Mouse (Mus musculus) MEL (cell line): Measurements from ENCODE around the gene Nol12.

Source experiments
- CTCF ChIP-seq, 3 experiments: IDR thresholded peaks in 2 of 3; conservative IDR thresholded peaks in 1 of 3; 2 replicates each; pipeline ENCODE4 v1.5.1; 2011 to 2012; ENCODE audit warnings: low read length in 3 of 3, low read depth in 2 of 3, mild to moderate bottlenecking in 2 of 3, improper control_type of control experiment in 1 of 3, inconsistent platforms in 1 of 3, mixed read lengths in 1 of 3, moderate library complexity in 1 of 3; ENCODE audit not compliant: control insufficient read depth in 1 of 3, insufficient read depth in 1 of 3, poor library complexity in 1 of 3, severe bottlenecking in 1 of 3
- EP300 ChIP-seq, 2 experiments: IDR thresholded peaks; 2 replicates each; pipeline ENCODE4 v1.6.1; 2011; ENCODE audit warnings: improper control_type of control experiment in 2 of 2, low read length in 2 of 2, low read depth in 1 of 2, mild to moderate bottlenecking in 1 of 2
- GATA1 ChIP-seq: IDR thresholded peaks from 2 replicates; pipeline ENCODE4 v1.6.1; 2011; ENCODE audit warnings: low read depth, low read length, improper control_type of control experiment
- MAX ChIP-seq: IDR thresholded peaks from 2 replicates; pipeline ENCODE4 v1.6.1; 2011; ENCODE audit warnings: low read length, improper control_type of control experiment
- POLR2A ChIP-seq, 2 experiments: IDR thresholded peaks; 2 replicates each; pipeline ENCODE4 v1.6.1; 2011 to 2012; ENCODE audit warnings: low read length in 2 of 2, mild to moderate bottlenecking in 2 of 2, control low read depth in 1 of 2, improper control_type of control experiment in 1 of 2, low read depth in 1 of 2, moderate library complexity in 1 of 2; ENCODE audit not compliant: control insufficient read depth in 1 of 2, insufficient read depth in 1 of 2, poor library complexity in 1 of 2
- TCF12 ChIP-seq: IDR thresholded peaks from 2 replicates; pipeline ENCODE4 v1.6.1; 2014; ENCODE audit warnings: low read depth, mild to moderate bottlenecking, inconsistent platforms, low read length, improper control_type of control experiment, moderate library complexity
- ZC3H11A ChIP-seq: IDR thresholded peaks from 2 replicates; pipeline ENCODE4 v1.6.1; 2012; ENCODE audit warnings: low read depth, mild to moderate bottlenecking, inconsistent platforms, low read length, improper control_type of control experiment

DNA sequence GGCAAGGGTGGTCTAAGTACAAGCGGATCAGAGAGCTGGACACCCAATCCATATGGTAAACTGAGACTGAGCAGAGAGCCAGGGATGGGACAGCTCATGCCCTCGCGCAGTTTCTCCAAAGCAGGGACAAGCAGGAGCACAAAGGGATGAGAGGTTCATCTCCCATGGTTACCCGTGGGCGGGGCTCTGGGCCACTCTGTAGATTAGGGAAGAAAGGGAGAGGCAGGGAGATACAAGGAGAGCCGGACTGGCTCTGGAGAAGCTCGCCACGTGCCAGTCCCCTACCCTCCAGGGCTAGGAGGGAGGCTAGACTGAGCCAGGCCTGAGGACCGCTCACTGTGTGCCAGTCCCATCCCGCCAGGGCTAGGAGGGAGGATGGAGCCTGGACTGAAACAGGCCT is 2.6 kb downstream of the Nol12 start:
- TF ChIP-seq GATA1 = no peak
- TF ChIP-seq CTCF (IDR thresholded peaks at IDR 0.05 in 2 of 3, conservative IDR thresholded peaks at IDR 0.05 in 1 of 3; ENCODE audit: control insufficient read depth in 1 of 3, insufficient read depth in 1 of 3, low read depth in 2 of 3, low read length in 3 of 3, poor library complexity in 1 of 3, severe bottlenecking in 1 of 3) = no peak
- no peak for TF ChIP-seq EP300 (IDR thresholded peaks at IDR 0.05; ENCODE audit: low read depth in 1 of 2, low read length in 2 of 2)
- TF ChIP-seq POLR2A (IDR thresholded peaks at IDR 0.05; ENCODE audit: control insufficient read depth in 1 of 2, insufficient read depth in 1 of 2, low read depth in 1 of 2, low read length in 2 of 2, poor library complexity in 1 of 2) = no peak
- TF ChIP-seq ZC3H11A = no peak
- TF ChIP-seq TCF12 = no peak
- TF ChIP-seq MAX = no peak
